Mouse (Mus musculus) megakaryocyte progenitor cell, adult 5-6 weeks (primary cell): ENCODE measurements around the gene Agps. TPM values are rescaled to one million over a fixed set of nuclear protein-coding genes. Genes with fewer than 3 reads are reported as not detected.

Experiments
- ATAC-seq: replicated peaks from 2 replicates; pipeline ENCODE4 v1.8.0; 2016; ENCODE audit warnings: mild to moderate bottlenecking, moderate TSS enrichment, inconsistent platforms; ENCODE audit not compliant: poor library complexity
- total RNA-seq, 2 experiments: library from RNA; stranded (forward) in 1 of 2; stranded (reverse) in 1 of 2; fragments of 157-497, 149-512 nt in 1 of 2; fragments of 200-1000 nt in 1 of 2; gene quantifications; 2 replicates each; pipeline versions ENCODE4 v1.2.3 to v1.2.4; 2015 to 2017

Gene Agps
- total RNA-seq, 2 experiments from 2014 or later: 201 to 225 TPM

DNA sequence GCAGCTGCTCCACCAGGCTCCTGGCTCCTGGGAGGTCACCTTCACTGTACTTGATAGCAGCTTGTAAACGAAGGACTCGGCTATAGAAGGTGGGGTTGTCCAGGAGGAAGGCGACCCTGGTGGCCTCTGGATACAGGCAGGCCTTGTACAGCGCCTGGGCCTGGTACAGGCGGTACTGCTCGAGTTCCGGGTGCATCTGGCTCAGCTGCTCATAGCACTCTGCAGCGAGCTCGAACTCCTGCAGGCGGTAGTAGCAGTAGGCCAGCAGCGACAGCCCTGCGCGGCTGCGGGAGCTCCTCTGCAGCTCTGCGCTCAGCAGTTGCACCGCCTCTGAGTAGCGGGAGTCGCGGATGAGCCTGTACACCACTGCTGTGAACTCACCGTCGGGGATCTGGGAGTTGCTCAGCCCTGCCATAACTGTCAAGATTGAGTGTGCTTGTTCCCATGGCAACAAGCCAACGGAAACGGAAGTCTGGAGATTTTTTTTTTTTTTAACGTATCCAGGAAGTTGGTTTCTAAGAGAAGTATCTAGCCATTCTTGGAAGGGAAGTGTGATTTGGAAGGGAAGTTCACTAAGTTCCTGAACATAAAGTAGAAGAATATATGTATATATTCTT lies 145.9 kb downstream of the Agps start, which contains the start of gene Ttc30a2:
Ttc30a2 (minus strand) TSS at position 419 of the 617 bp plus-strand sequence.
- ATAC-seq: peak; percentile 30

Other genes starting within 250 kb of the Agps start
- 914 and 949 TPM in 2 replicates for gene Hnrnpa3, start 172.9 kb upstream of the Agps start, total RNA-seq (2015)
- gene Hnrnpa3, start 172.9 kb upstream of the Agps start, total RNA-seq (2017): 277 and 390 TPM in 2 replicates
- 117 and 119 TPM in 2 replicates for gene Nfe2l2, start 127.5 kb upstream of the Agps start, total RNA-seq (2015)
- gene Nfe2l2, start 127.5 kb upstream of the Agps start, total RNA-seq (2017): 59.4 and 69.2 TPM in 2 replicates
- 2.1 and 3.2 TPM in 2 replicates for gene Ttc30b, start 106.4 kb downstream of the Agps start, total RNA-seq (2015)
- gene Ttc30b, start 106.4 kb downstream of the Agps start, total RNA-seq (2017): 1.7 and 2.3 TPM in 2 replicates
- gene Ttc30a2, start 146.0 kb downstream of the Agps start, total RNA-seq (2015): not detected in 2 replicates
- gene Ttc30a2, start 146.0 kb downstream of the Agps start, total RNA-seq (2017): 0.10 TPM in 1 of 2 replicates, not detected in the other
- gene Ttc30a1, start 149.8 kb downstream of the Agps start, total RNA-seq (2015): 4.0 and 4.3 TPM in 2 replicates
- gene Ttc30a1, start 149.8 kb downstream of the Agps start, total RNA-seq (2017): 3.6 and 3.7 TPM in 2 replicates